Mouse (Mus musculus) G1E-ER4 (cell line): Measurements from ENCODE around the gene Dach2. TPM values are rescaled to one million over a fixed set of nuclear protein-coding genes. Genes with fewer than 3 reads are reported as not detected.

Experiments
- GATA1 ChIP-seq: IDR thresholded peaks from one replicate; pipeline ENCODE4 v1.8.0; 2012; ENCODE audit warnings: low read length, inconsistent platforms
- polyA plus RNA-seq: library from polyadenylated mRNA; stranded (reverse); fragments of >175 nt; gene quantifications from 2 replicates; pipeline ENCODE4 v1.2.3, GENCODE M21; 2012

Dach2 gene
- polyA plus RNA-seq, 1 experiment, result not detected

- TF ChIP-seq GATA1, result no peak
Measured at GRCm38 (mm10) chrX:113833062-113833461, 535.8 kb downstream of the Dach2 start.

GRCm38 (mm10) chrX:113867835-113868495, 570.7 kb downstream of the Dach2 start:
- TF ChIP-seq GATA1, result no peak

Other genes with a start within 250 kb of the Dach2 start
- 0.71 and 0.99 TPM in 2 replicates for gene Chm, start 112.0 kb upstream of the Dach2 start, polyA plus RNA-seq